Mouse (Mus musculus) thymus, postnatal 36 days (tissue): Measurements from ENCODE around the gene Slc5a4b.

ENCODE experiments used
- DNase-seq, 2 experiments: peaks; one replicate each; pipeline ENCODE4 v3.0.0; 2022; ENCODE audit warnings: mixed read lengths in 2 of 2

Gene Slc5a4b

DNA sequence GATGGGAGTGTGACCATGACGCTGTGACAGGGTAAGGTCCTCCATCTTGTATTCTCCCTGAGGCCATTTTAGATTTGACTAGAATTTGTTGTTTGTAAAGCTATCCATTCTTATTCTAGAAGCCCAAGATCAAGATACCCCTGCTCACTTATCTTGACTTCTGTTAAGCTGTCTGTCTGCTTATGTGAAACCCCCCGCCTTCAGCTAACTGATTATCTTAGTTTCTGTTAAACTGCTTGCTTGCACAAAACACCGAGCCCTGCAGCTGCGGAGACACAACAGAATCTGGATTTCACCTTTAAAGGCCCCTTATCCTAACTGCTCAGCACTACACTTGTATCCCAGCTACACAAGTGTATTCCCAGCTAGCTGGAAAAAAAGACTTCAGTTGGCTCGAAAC lies 73.8 kb downstream of the Slc5a4b start:
- no peak for DNase-seq

GRCm38 (mm10) chr10:76035277-76035676 lies 75.5 kb downstream of the Slc5a4b start:
- no peak for DNase-seq

- DNase-seq, result no peak
Observed at GRCm38 (mm10) chr10:76034001-76034600, 76.7 kb downstream of the Slc5a4b start.

DNA sequence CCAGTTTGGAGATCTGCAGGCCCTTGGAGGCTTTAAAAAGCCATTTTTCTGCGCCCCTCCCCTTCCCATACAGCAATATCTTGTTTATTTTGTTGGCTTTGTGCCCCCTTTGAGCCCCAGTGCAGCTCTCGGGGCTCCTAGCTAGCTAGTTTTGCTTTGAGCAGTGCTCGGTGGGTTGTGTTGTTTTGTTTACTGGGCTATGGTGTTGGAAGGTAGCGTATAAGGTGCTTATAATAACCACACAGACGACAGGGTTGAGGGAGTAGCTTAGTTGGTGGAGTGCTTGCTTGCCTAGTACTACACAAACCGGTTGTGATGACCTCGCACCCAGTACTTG lies 77.7 kb downstream of the Slc5a4b start:
- no peak for DNase-seq

DNA sequence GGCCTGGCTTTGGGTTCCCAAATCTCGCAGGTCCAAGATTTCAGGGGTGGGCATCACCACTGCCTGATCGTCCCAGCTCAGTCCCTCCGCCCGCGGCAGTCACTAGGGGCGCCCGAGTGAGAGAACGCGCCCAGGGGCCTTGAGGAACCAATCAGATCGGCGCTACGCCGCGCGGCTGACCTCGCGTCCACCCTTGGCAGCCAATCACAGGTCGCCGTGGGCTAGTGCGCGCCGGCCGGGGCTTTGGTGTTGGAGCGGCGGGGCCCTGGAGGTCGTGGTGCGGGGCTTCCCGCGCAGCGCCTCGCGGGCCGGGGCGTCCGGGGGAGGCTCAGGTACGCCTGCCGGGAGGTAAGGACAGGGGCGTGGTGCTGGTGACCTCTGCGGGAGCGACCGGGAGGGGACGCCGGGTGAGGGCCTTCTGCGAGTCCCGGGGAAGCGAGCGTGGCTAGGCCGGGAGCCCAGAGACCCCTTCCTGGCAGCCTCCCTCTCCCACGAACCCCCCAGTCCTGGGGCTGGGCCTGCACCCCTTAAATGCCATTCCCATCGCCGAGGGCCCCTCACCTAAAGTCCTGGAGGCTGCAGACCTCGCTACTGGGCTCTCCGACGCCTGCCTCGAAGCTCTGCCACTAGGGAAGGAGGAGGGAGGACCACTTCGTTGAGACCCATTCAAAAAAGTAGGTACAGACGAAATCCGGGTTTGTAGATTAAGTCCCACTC lies 78.2 kb downstream of the Slc5a4b start, which contains the start of gene Zfp280b:
TSS of gene Zfp280b (plus strand) at position 249 of the 717 bp plus-strand sequence.
- peak; percentile 95 to 96 for DNase-seq

DNA sequence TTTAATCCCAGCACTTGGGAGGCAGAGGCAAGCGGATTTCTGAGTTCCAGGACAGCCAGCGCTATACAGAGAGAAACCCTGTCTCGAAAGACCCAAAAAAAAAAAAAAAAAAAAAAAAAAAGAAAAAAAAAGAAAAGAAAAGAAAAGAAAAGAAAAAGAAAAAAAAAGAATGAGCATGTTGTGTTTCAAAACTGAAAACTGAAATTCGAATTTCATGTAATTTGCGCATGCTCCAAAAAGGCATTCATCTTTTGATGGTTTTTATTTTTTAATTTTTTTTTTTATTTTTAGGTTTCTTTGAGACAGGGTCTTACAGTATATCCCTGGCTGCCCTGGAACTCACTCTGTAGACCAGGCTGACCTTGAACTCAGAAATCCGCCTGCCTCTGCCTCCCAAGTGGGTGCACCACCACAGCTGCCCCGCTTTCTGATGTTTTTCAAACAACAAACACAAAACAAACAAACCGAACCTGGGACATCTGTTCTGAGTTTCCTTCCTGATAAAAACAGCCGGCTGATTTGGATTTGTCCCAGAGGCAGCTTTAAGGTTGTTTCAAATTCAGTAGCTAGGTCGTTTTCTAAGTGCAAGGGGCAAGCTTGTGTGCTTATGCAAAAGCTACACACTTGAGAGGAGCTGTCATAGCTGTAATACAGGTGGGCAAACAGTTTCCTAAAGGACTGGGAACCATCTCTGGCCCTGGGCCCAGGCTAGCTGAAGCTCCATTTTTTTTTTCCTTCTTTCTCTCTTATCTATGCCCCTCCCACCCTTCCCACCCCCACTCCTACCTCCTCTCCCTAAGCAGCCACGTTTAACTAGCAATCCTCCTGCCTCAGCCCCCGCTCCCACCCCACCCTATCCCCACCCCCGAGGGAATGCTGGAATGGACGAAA lies 79.0 kb downstream of the Slc5a4b start:
- DNase-seq, result no peak

- peak in 1 of 2 experiments; percentile 11 for DNase-seq
Observed at GRCm38 (mm10) chr10:76030496-76030895, 80.3 kb downstream of the Slc5a4b start.

GRCm38 (mm10) chr10:76029276-76029675 lies 81.5 kb downstream of the Slc5a4b start:
- DNase-seq, result no peak

DNA sequence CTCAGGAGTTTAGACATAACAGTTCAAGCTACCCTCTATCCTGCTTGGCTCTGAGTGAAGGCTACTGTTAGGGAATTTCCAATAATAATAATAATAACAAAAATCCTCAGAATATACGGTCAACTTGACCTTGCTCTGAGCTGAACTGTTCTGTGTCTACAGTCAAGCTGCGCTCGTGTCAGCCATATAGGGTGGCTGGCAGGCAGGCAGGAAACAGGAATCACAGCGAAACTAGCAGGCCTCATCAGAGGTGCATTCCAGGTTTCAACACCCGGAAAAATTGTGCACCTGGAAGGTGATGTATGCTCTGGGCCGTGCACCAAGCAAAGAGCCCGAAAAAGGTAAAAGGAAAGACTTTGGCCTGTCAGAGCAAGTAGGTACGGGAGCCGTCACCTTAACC lies 82.4 kb downstream of the Slc5a4b start:
- DNase-seq, result no peak

GRCm38 (mm10) chr10:76028016-76028366 lies 82.8 kb downstream of the Slc5a4b start:
- DNase-seq, result no peak

DNA sequence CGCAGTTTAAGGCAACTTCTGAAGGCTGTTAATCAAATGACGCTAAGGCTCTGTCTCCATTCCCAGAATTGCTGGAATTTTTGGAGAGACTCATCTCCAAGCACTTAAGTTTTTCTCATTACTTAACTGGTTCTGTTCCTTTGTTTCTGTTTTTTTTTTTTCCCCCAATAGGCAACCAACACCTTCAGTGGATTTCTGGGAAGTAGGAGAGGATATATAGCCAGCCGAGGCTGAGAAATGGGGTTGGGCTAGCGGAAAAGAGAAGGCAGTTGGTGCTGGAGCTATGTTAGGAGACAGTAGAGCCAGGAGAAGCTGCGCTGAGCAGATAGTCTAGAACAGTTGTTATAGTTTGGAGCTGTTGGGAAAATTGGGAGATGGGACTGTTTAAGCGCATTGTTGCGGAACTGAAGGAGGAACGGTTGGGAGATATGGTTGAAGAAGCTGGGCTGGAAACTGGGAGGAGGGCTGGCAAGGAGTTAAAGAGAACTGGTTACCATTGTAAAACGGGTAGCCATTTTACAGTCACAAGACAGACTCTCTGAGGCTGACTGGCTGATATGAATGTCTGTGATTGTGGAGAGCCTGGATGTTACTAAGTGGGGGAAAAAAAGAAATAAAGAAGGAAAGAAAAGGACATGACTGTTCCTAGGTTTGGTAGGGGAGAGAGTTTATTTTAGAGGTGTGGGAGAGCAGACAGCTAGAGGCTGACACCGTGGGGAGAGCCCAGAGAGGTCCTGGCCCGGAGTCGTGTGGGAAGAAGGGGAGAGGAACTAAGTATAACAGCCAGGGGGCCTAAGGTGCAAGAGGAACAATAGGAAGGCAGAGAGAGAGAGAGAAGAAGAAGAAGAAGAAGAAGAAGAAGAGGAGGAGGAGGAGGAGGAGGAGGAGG lies 83.4 kb downstream of the Slc5a4b start:
- no peak for DNase-seq

- DNase-seq, result no peak
Observed at GRCm38 (mm10) chr10:76025470-76026190, 85.1 kb downstream of the Slc5a4b start.

DNA sequence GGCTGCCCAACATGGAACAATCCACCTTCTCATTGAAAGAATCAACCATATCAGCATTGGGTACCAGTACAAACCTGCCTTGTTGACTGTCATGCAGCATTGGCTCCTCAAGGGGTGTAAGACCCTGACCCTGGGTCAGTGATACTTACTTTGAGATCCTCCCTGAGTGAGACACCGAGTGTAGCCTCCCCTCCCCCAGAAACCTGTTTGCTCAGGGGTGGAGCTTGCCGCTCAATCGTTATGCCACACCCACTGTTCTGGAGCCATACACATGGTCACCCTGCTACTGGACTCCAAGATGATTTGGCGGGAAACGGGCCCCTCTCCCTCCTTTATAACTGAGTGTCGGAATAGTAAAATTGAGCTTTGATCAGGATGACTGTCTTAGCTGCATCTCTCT lies 86.8 kb downstream of the Slc5a4b start:
- DNase-seq, result no peak

GRCm38 (mm10) chr10:76021728-76022127 lies 89.0 kb downstream of the Slc5a4b start:
- no peak for DNase-seq

- DNase-seq, result no peak
Observed at GRCm38 (mm10) chr10:76016886-76017285, 93.9 kb downstream of the Slc5a4b start.

DNA sequence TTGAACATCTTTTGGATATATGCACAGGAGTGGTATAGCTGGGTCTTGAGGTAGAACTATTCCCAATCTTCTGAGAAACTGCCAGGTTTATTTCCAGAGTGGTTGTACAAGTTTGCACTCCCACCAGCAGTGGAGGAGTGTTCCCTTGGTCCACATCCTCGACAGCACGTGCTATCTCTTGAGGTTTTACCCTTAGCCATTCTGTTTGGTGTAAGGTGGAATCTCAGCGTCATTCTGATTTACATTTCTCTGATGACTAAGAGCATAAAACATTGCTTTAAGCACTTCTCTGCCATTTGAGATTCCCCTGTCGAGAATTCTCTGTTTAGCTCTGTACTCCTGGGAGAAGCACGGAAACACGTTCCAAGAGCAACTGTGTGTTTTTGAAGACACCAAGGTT lies 97.8 kb downstream of the Slc5a4b start:
- no peak for DNase-seq

DNA sequence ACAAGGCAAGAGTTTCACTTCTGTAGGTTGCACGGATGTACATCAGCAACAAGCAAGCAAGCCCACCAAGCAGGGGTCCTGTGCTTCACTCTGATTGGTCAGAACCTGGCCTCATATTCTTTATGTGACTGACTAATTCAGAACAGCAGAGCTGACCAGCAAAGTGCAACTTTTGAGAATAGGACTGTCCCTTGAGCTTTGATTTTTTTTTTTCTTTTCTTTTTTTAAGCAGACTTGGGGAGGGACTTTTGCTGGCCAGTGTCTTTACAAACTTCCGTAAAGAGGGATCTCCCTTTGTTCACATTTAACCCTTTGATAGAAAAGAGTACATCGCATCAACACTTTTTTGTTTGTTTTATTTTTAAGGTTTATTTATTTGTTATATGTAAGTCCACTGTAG lies 100.9 kb downstream of the Slc5a4b start:
- no peak for DNase-seq
